Mouse (Mus musculus) hindbrain, embryonic 14.5 days (tissue): ENCODE results near the gene 6430548M08Rik. TPM values are rescaled to one million over a fixed set of nuclear protein-coding genes. Genes with fewer than 3 reads are reported as not detected.

Experiments
- ATAC-seq: fragments of 200-750 bp; cut with Nextera tagmentation; 2 replicates; pipeline ENCODE4 v1.8.0; 2017; ENCODE audit warnings: moderate number of reproducible peaks, mild to moderate bottlenecking, moderate TSS enrichment, moderate library complexity; ENCODE audit not compliant: low FRiP score
- DNase-seq: peaks from one replicate; pipeline ENCODE4 v3.0.0-alpha.2; 2015; ENCODE audit warnings: low spot score
- H3K27ac ChIP-seq: fragments of 300-500 bp; sonication (generic); 2 replicates; pipeline ENCODE4 v1.5.1; 2014; ENCODE audit warnings: mild to moderate bottlenecking, moderate library complexity
- H3K27me3 ChIP-seq: fragments of 300-500 bp; sonication (generic); 2 replicates; pipeline ENCODE4 v1.6.1; 2014; ENCODE audit warnings: mild to moderate bottlenecking, low read length, mixed read lengths; ENCODE audit not compliant: control insufficient read depth, insufficient read depth
- H3K36me3 ChIP-seq: fragments of 300-500 bp; sonication (generic); replicated peaks from 2 replicates; pipeline ENCODE4 v1.6.1; 2014; ENCODE audit not compliant: control insufficient read depth, insufficient read depth
- H3K4me1 ChIP-seq: fragments of 300-500 bp; sonication (generic); replicated peaks from 2 replicates; pipeline ENCODE4 v1.6.1; 2014; ENCODE audit warnings: antibody characterized with exemption, low read length, mixed read lengths; ENCODE audit not compliant: control insufficient read depth, insufficient read depth
- H3K4me2 ChIP-seq: fragments of 300-500 bp; sonication (generic); replicated peaks from 2 replicates; pipeline ENCODE4 v1.6.1; 2014; ENCODE audit warnings: mild to moderate bottlenecking, moderate library complexity
- H3K4me3 ChIP-seq: fragments of 300-500 bp; sonication (generic); replicated peaks from 2 replicates; pipeline ENCODE4 v1.5.1; 2014; ENCODE audit warnings: mild to moderate bottlenecking, low read length
- H3K9ac ChIP-seq: fragments of 300-500 bp; sonication (generic); 2 replicates; pipeline ENCODE4 v1.6.1; 2014
- H3K9me3 ChIP-seq: fragments of 300-500 bp; sonication (generic); 2 replicates; pipeline ENCODE4 v1.6.1; 2016; ENCODE audit warnings: low read length; ENCODE audit not compliant: control insufficient read depth
- WGBS: fragments of 180-500 bp; shearing (Covaris S2); extraction: QIAGEN DNeasy Blood & Tissue Kit; methylation state at CpG from one replicate; pipeline ENCODE4 v1.1.7; 2014; 5-methylcytosine and 5-hydroxymethylcytosine counted together
- polyA plus RNA-seq: library from polyadenylated mRNA; unstranded; fragments of >200 nt; fragmentation: Nextera tagmentation; extraction: Ambion mirVana; gene quantifications from 2 replicates; pipeline ENCODE4 v1.2.1, GENCODE M21; 2014

The 6430548M08Rik gene
- polyA plus RNA-seq, 1 experiment from 2014 or later: 40.1 TPM

DNA sequence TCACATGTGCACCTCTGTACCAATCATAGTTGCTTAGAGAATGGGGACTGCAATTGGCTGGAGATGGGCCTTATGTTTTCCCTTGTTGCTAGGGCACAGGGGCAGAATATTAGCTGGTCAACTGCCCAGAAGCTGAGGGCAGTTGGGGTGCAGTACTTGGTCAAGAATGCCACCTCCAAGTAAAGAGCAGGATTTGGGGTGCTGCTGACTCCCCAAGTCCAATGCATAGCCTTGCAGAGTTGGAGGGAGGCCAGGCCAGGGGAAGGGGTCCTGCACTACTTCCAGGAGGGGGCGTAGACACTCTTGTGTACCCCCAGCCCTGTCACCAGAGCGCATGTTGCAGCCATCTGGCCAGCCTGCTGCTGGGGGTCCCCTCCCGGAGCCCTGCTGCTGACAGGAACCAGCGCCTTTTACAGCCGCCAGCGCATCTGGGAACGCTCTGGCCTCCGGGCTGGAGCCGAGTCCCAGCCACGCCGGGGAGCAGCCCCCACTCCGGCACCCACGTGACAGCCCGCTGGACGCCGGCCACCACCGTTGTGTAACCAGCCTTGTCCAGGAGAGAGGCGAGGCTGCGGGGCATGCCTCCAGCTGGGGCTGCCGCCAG lies 77.0 kb downstream of the 6430548M08Rik start:
- H3K36me3 ChIP-seq: no peaks in the 10 kb centered on the region
- peak overlapping the region; percentile 40 for H3K4me2 ChIP-seq
- no peaks in the 10 kb centered on the region for H3K27me3 ChIP-seq
- 24% methylated on average over 20 of the region's 20 CpGs for WGBS
- DNase-seq (peak; percentile 55), ATAC-seq (peak; percentile 75; the same call in 1 of the 2 replicates)
- H3K4me1 ChIP-seq: peaks cover 24% of the 10 kb centered on the region
- H3K27ac ChIP-seq: peak overlapping the region; percentile 74
- H3K9me3 ChIP-seq: no peaks in the 10 kb centered on the region
- H3K9ac ChIP-seq: peak overlapping the region; percentile 42; the same call in 1 of the 2 replicates
- no peak overlapping the region; the same call in 1 of the 2 replicates for H3K4me3 ChIP-seq

DNA sequence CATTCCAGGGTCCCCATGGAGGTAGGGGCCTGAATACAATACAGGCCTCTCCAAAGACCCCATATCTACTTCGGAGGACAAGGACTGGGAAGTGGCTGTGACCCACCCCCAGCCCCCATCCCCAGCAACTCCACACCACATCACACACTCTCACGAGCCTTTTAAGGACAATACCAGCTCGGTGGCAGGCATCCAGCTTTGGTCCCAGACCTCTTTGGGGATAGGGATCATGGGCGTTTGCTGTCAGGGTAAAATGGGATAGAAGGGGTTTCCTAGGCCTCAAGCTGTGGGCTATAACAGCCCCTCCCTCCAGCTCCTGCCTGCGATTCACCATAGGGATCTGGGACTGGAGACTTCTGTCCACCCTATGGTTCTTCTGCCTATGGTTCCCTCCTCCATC lies 77.7 kb downstream of the 6430548M08Rik start:
- H3K27ac ChIP-seq: peak overlapping the region; percentile 74
- no peak overlapping the region for H3K4me3 ChIP-seq
- H3K4me1 ChIP-seq: peaks cover 17% of the 10 kb centered on the region
- 52% methylated on average over 5 of the region's 5 CpGs for WGBS
- H3K9ac ChIP-seq: no peak overlapping the region
- ATAC-seq (peak; percentile 33; the same call in 1 of the 2 replicates), DNase-seq (no peak)
- H3K36me3 ChIP-seq: no peaks in the 10 kb centered on the region
- H3K27me3 ChIP-seq: no peaks in the 10 kb centered on the region
- H3K9me3 ChIP-seq: no peaks in the 10 kb centered on the region
- H3K4me2 ChIP-seq: no peak overlapping the region

GRCm38 (mm10) chr8:120192118-120192517 lies 78.2 kb downstream of the 6430548M08Rik start:
- 97% methylated on average over 5 of the region's 5 CpGs for WGBS
- H3K27ac ChIP-seq: no peak overlapping the region
- H3K36me3 ChIP-seq: no peaks in the 10 kb centered on the region
- H3K4me3 ChIP-seq: no peak overlapping the region
- H3K4me2 ChIP-seq: no peak overlapping the region
- H3K4me1 ChIP-seq: peaks cover 15% of the 10 kb centered on the region
- no peaks in the 10 kb centered on the region for H3K9me3 ChIP-seq
- H3K9ac ChIP-seq: no peak overlapping the region
- no peaks in the 10 kb centered on the region for H3K27me3 ChIP-seq
- ATAC-seq (no peak), DNase-seq (no peak)

DNA sequence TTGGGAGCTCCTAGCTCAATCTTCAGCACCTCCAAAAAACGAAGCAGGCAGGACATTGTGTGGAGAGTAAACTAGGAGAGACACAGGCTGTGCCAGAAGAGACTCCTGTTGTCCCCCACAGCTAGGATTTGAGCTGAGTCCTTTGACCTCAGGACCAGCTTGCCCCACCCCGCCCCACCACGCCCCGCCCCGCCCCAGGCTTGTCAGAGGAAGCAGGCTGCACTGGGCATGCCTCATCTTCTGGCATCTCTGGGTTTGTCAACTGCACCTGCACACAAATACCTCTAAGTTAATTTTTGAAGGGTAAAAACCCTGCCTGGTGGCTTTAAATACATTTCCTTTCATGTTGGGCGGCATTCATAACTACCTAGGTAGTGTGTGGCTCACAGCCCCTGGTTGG lies 87.4 kb downstream of the 6430548M08Rik start:
- DNase-seq: no peak
- Histone ChIP-seq H3K27me3 (no peaks in the 10 kb centered on the region), H3K27ac (no peak overlapping the region), H3K4me3 (no peak overlapping the region), H3K36me3 (no peaks in the 10 kb centered on the region), H3K4me2 (no peak overlapping the region), H3K9me3 (no peaks in the 10 kb centered on the region), H3K9ac (no peak overlapping the region), H3K4me1 (no peaks in the 10 kb centered on the region)
- ATAC-seq: no peak
- WGBS: 87% methylated on average over 6 of the region's 6 CpGs

DNA sequence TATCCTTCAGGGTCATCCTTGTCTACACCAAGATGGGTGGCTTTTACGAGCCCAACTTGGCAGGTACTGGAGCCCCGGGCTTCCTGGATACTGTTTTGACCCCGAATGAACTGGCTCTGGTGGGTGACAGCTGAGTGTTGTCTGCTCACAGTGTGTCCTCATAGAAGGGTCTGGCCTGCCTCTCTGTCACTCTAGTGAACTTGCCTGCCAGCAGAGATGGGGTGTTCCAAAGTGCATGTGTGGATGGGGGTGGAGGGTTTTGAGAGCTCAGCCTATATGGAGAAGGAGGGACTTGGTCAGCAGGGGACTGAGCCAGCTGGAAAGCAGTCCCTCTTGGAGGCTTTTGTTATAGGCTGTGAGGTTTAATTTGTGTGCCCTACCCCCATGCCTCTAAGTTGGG lies 88.6 kb downstream of the 6430548M08Rik start:
- H3K4me1 ChIP-seq: no peaks in the 10 kb centered on the region
- ATAC-seq (no peak), DNase-seq (no peak)
- no peak overlapping the region for H3K4me3 ChIP-seq
- no peaks in the 10 kb centered on the region for H3K36me3 ChIP-seq
- H3K9ac ChIP-seq: no peak overlapping the region
- no peaks in the 10 kb centered on the region for H3K9me3 ChIP-seq
- WGBS: 58% methylated on average over 3 of the region's 3 CpGs
- no peak overlapping the region for H3K27ac ChIP-seq
- H3K4me2 ChIP-seq: no peak overlapping the region
- H3K27me3 ChIP-seq: no peaks in the 10 kb centered on the region

DNA sequence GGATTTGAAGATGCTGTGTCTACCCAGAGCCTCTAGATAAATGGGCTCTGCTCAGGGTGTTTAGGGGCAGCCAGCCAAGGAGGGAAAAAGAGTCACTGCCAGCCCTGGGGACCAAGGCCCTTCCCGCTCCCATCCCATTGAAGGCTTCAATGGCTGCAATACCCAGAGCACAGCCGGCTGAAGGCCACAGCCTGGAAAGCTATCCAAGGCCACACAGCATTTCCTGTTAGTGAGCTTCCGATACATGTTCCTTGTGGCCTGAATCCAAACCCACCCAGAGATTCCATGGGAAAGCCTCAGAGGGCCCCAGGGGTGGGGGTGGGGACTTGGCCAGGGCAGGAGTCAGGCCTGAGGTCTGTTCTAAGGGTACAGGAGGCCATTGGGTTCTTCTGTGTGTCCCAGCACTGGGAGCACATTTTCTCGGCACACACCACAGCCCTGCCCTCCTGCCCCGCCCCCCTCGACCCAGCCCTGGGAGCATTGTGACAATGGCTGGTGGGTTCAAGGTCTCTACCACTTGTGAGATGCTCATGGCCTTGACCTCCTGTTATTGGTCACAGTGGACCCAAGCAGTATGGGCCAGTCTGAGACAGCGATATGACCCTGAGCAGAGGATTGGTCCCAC lies 90.9 kb downstream of the 6430548M08Rik start:
- Histone ChIP-seq H3K4me3 (no peak overlapping the region), H3K4me1 (no peaks in the 10 kb centered on the region), H3K27ac (no peak overlapping the region), H3K9me3 (no peaks in the 10 kb centered on the region), H3K9ac (no peak overlapping the region), H3K27me3 (no peaks in the 10 kb centered on the region), H3K36me3 (no peaks in the 10 kb centered on the region), H3K4me2 (no peak overlapping the region)
- ATAC-seq (no peak), DNase-seq (no peak)
- WGBS: 70% methylated on average over 7 of the region's 7 CpGs

- H3K4me1 ChIP-seq: no peaks in the 10 kb centered on the region
- DNase-seq (no peak), ATAC-seq (no peak)
- WGBS: 88% methylated on average over 9 of the region's 9 CpGs
- H3K27ac ChIP-seq: no peak overlapping the region
- no peaks in the 10 kb centered on the region for H3K36me3 ChIP-seq
- H3K4me3 ChIP-seq: no peak overlapping the region
- H3K9me3 ChIP-seq: no peaks in the 10 kb centered on the region
- H3K9ac ChIP-seq: no peak overlapping the region
- no peaks in the 10 kb centered on the region for H3K27me3 ChIP-seq
- H3K4me2 ChIP-seq: no peak overlapping the region
These were observed 92.0 kb downstream of the 6430548M08Rik start for GRCm38 (mm10) chr8:120205916-120206315.

- no peak for DNase-seq
- H3K36me3 ChIP-seq: no peaks in the 10 kb centered on the region
- no peaks in the 10 kb centered on the region for H3K4me1 ChIP-seq
- no peak overlapping the region for H3K4me2 ChIP-seq
- no peak overlapping the region for H3K27ac ChIP-seq
- no peak for ATAC-seq
- no peaks in the 10 kb centered on the region for H3K27me3 ChIP-seq
- H3K9me3 ChIP-seq: no peaks in the 10 kb centered on the region
- H3K4me3 ChIP-seq: no peak overlapping the region
- H3K9ac ChIP-seq: no peak overlapping the region
- 86% methylated on average over 8 of the region's 8 CpGs for WGBS
These were observed 93.4 kb downstream of the 6430548M08Rik start for GRCm38 (mm10) chr8:120207364-120207763.

DNA sequence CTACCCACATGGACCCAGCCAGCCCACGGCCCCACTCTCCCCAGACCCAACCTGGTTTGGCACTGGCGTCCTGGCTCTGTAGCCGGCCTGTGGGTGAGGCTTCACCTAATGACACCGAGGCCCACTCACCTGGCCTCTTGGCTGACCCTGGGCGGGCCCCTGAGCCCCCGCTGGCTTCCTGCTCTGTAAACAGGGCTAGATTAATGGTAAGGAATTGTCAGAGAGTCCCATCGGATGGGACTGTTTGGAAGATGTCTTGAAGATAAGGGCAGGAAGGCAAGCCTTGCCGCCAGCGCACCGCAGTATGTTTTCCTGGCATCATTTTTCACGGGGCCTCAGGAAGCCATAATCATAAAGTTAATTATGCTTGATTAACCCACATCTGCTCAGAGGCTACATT lies 94.2 kb downstream of the 6430548M08Rik start:
- Histone ChIP-seq H3K9ac (no peak overlapping the region), H3K4me3 (no peak overlapping the region), H3K9me3 (no peaks in the 10 kb centered on the region), H3K27me3 (no peaks in the 10 kb centered on the region), H3K36me3 (no peaks in the 10 kb centered on the region), H3K4me2 (no peak overlapping the region), H3K4me1 (no peaks in the 10 kb centered on the region), H3K27ac (no peak overlapping the region)
- no peak for ATAC-seq
- WGBS: 65% methylated on average over 11 of the region's 11 CpGs
- no peak for DNase-seq
